Mouse (Mus musculus) bone marrow macrophage, adult 2 months (primary cell): ENCODE measurements around the gene Bglap3. TPM values are rescaled to one million over a fixed set of nuclear protein-coding genes. Genes with fewer than 3 reads are reported as not detected.
A peak's percentile ranks its signal among the peaks of the same experiment; 100 is the strongest.

Source experiments
- H3K27ac ChIP-seq: 2 replicates; pipeline ENCODE4 v1.5.1; 2012; ENCODE audit warnings: low read depth, low read length; ENCODE audit not compliant: insufficient read depth
- H3K4me1 ChIP-seq: 2 replicates; pipeline ENCODE4 v1.6.1; 2012; ENCODE audit warnings: low read length; ENCODE audit not compliant: control insufficient read depth, insufficient read depth
- H3K4me3 ChIP-seq: 2 replicates; pipeline ENCODE4 v1.5.1; 2012; ENCODE audit warnings: mild to moderate bottlenecking, low read length, moderate library complexity; ENCODE audit not compliant: insufficient read depth
- CTCF ChIP-seq: IDR thresholded peaks from 2 replicates; pipeline ENCODE4 v1.5.1; 2012; ENCODE audit warnings: low read depth, mild to moderate bottlenecking, low read length, moderate library complexity
- POLR2A ChIP-seq: IDR thresholded peaks from 2 replicates; pipeline ENCODE4 v1.6.1; 2012; ENCODE audit warnings: mild to moderate bottlenecking, low read depth, low read length, borderline replicate concordance
- polyA plus RNA-seq: library from polyadenylated mRNA; stranded (reverse); fragments of >200 nt; gene quantifications from 2 replicates; pipeline ENCODE4 v1.2.4, GENCODE M21; 2012; ENCODE audit not compliant: missing spikeins, insufficient read depth, insufficient read length

The Bglap3 gene
- polyA plus RNA-seq, 1 experiment = not detected

- peaks cover 21% of the 10 kb centered on the region for H3K4me1 ChIP-seq
- peak overlapping the region; percentile 96 for H3K4me3 ChIP-seq
- peak overlapping the region; percentile 95 for H3K27ac ChIP-seq
- TF ChIP-seq CTCF (no peak), POLR2A (no peak)
Measured at GRCm38 (mm10) chr3:88334902-88335435, 37.6 kb downstream of the Bglap3 start.

GRCm38 (mm10) chr3:88334029-88334658 lies 38.4 kb downstream of the Bglap3 start:
- H3K4me3 ChIP-seq = no peak overlapping the region
- no peak overlapping the region for H3K27ac ChIP-seq
- peaks cover 20% of the 10 kb centered on the region for H3K4me1 ChIP-seq

GRCm38 (mm10) chr3:88331282-88331681 lies 41.3 kb downstream of the Bglap3 start:
- TF ChIP-seq POLR2A (no peak), CTCF (peak; percentile 84; the same call in 1 of the 2 replicates)
- Histone ChIP-seq H3K4me3 (no peak overlapping the region), H3K27ac (no peak overlapping the region), H3K4me1 (peaks cover 10% of the 10 kb centered on the region; the same call in 1 of the 2 replicates)

More at GRCm38 (mm10) chr3:88334029-88334658, 38.4 kb downstream of the Bglap3 start:
- TF ChIP-seq CTCF = no peak
- TF ChIP-seq POLR2A = no peak

- no peak for TF ChIP-seq POLR2A
- TF ChIP-seq CTCF = no peak
- no peak overlapping the region for H3K4me3 ChIP-seq
- peaks cover 8% of the 10 kb centered on the region for H3K4me1 ChIP-seq
- no peak overlapping the region for H3K27ac ChIP-seq
Measured at GRCm38 (mm10) chr3:88328956-88329355, 43.6 kb downstream of the Bglap3 start.

- peak within 1 kb of the TSS; percentile 80 for H3K4me3 ChIP-seq
- H3K27ac ChIP-seq = peak within 1 kb of the TSS; percentile 50
- H3K4me1 ChIP-seq = peaks cover 7% of the 10 kb centered on the region; the same call in 1 of the 2 replicates
- TF ChIP-seq POLR2A (peak; percentile 58; the same call in 1 of the 2 replicates), CTCF (no peak)
Measured at GRCm38 (mm10) chr3:88324951-88325405, 47.6 kb downstream of the Bglap3 start, which contains the start of gene Glmp. Glmp (plus strand) TSS chr3:88325023.

Other genes starting within 250 kb of the Bglap3 start
- gene Mef2d, start 230.4 kb downstream of the Bglap3 start, polyA plus RNA-seq = 84.5 and 98.1 TPM in 2 replicates
- not detected in 2 replicates for gene Rhbg, start 118.0 kb downstream of the Bglap3 start, polyA plus RNA-seq
- 0.48 TPM in 1 of 2 replicates, not detected in the other for gene Gm38392, start 85.5 kb downstream of the Bglap3 start, polyA plus RNA-seq
- 10.1 and 11.4 TPM in 2 replicates for gene Tsacc, start 75.7 kb downstream of the Bglap3 start, polyA plus RNA-seq
- gene Cct3, start 75.6 kb downstream of the Bglap3 start, polyA plus RNA-seq = 75.3 and 76.5 TPM in 2 replicates
- gene Glmp, start 47.7 kb downstream of the Bglap3 start, polyA plus RNA-seq = 401 and 428 TPM in 2 replicates
- gene Tmem79, start 36.6 kb downstream of the Bglap3 start, polyA plus RNA-seq = 0.68 and 0.71 TPM in 2 replicates
- gene Smg5, start 36.5 kb downstream of the Bglap3 start, polyA plus RNA-seq = 26.0 and 27.8 TPM in 2 replicates
- not detected in 2 replicates for gene Paqr6, start 8.2 kb downstream of the Bglap3 start, polyA plus RNA-seq
- gene Bglap2, start 6.0 kb upstream of the Bglap3 start, polyA plus RNA-seq = not detected in 2 replicates
- gene Bglap, start 11.7 kb upstream of the Bglap3 start, polyA plus RNA-seq = not detected in 2 replicates
- 55.0 and 59.7 TPM in 2 replicates for gene Pmf1, start 37.6 kb upstream of the Bglap3 start, polyA plus RNA-seq
- gene Slc25a44, start 52.4 kb upstream of the Bglap3 start, polyA plus RNA-seq = 14.0 and 17.5 TPM in 2 replicates
- 178 and 180 TPM in 2 replicates for gene Sema4a, start 88.4 kb upstream of the Bglap3 start, polyA plus RNA-seq
- 124 and 126 TPM in 2 replicates for gene Lmna, start 137.2 kb upstream of the Bglap3 start, polyA plus RNA-seq
- gene Mex3a, start 159.7 kb upstream of the Bglap3 start, polyA plus RNA-seq = 0.13 and 0.16 TPM in 2 replicates
- not detected in 2 replicates for gene Rab25, start 175.6 kb upstream of the Bglap3 start, polyA plus RNA-seq
- gene Lamtor2, start 180.3 kb upstream of the Bglap3 start, polyA plus RNA-seq = 149 and 154 TPM in 2 replicates
- gene Ubqln4, start 181.0 kb upstream of the Bglap3 start, polyA plus RNA-seq = 22.9 and 25.8 TPM in 2 replicates
- 71.3 and 83.2 TPM in 2 replicates for gene Ssr2, start 203.1 kb upstream of the Bglap3 start, polyA plus RNA-seq
- 140 and 154 TPM in 2 replicates for gene Arhgef2, start 233.2 kb upstream of the Bglap3 start, polyA plus RNA-seq